Mouse (Mus musculus): ENCODE measurements at regions not wholly inside any gene's neighbourhood (a gene's known extent, or its start where the extent isn't known, plus 50 kb on each side); places are given as distances from the start of the nearest gene placed in this dataset.

DNA sequence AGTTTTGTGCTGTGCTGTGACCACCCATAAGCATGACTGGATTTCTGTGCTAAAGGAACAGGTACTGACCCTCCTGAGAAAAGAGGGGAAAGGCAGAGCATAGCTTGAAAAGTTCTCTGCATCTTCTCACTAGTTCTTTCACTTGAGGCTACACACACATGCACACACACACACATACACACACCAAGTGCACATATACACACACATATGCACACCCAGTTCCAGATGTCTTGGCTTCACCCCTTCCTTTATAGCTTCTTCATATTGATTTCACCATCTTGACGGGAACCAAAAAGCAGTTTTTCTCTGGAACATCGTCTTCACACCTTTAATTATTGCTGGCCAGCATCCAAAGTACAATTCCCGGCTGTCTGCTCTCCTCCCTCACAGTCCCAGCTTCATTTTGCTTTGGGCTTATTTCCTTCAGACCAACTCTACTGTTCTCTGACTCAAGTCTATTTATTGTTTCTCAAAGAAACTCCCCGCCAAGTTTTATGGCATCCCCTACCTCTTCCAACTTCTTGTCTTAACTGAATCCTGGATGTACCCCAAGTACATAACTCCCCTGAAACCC lies 160.2 kb upstream of the Ptgfr start:
- H3K9me3 ChIP-seq (replicated peaks), result no peaks in the 10 kb centered on the region
- no peaks in the 10 kb centered on the region for H3K4me1 ChIP-seq
- 47% methylated on average over 4 of the region's 4 CpGs for WGBS
- no peaks in the 10 kb centered on the region for H3K36me3 ChIP-seq
- ATAC-seq (ENCODE audit: insufficient number of reproducible peaks, low FRiP score, low TSS enrichment, low read depth), result no peak
- H3K4me3 ChIP-seq (replicated peaks), result no peak overlapping the region
- no peak overlapping the region for H3K9ac ChIP-seq
- no peak overlapping the region for H3K27ac ChIP-seq (replicated peaks)
- H3K27me3 ChIP-seq, result no peaks in the 10 kb centered on the region
- no peak overlapping the region for H3K4me2 ChIP-seq (replicated peaks)

DNA sequence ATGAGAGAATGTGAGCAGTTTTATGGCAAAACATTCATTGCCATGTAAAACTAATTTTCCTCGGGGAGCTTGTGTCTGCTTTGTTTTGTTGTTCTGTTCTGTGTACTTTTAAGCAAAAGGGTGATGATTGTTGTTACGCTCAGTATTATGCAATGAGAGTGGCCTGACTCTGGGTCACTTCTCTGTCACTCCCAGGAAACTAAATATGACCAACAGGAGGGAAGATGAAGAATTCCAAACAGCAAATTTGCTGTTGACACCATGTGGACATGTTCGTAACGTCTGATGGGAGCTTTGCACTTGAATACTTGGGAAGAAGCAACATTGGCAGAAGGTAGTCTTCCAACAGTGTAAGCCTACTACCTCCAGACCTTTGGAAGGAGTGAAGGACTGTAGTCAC lies 159.7 kb upstream of the Ptgfr start:
- 77% methylated on average over 4 of the region's 4 CpGs for WGBS
- Histone ChIP-seq H3K4me2 (replicated peaks) (no peak overlapping the region), H3K36me3 (no peaks in the 10 kb centered on the region), H3K27ac (replicated peaks) (no peak overlapping the region), H3K27me3 (no peaks in the 10 kb centered on the region), H3K4me1 (no peaks in the 10 kb centered on the region), H3K9me3 (replicated peaks) (no peaks in the 10 kb centered on the region), H3K9ac (no peak overlapping the region), H3K4me3 (replicated peaks) (no peak overlapping the region)
- ATAC-seq (ENCODE audit: insufficient number of reproducible peaks, low FRiP score, low TSS enrichment, low read depth), result no peak

GRCm38 (mm10) chr3:151988221-151988620 lies 150.8 kb upstream of the Ptgfr start:
- Histone ChIP-seq H3K4me3 (replicated peaks) (no peak overlapping the region), H3K4me2 (replicated peaks) (no peak overlapping the region), H3K9me3 (replicated peaks) (no peaks in the 10 kb centered on the region), H3K27ac (replicated peaks) (no peak overlapping the region), H3K9ac (no peak overlapping the region), H3K4me1 (no peaks in the 10 kb centered on the region), H3K27me3 (no peaks in the 10 kb centered on the region), H3K36me3 (no peaks in the 10 kb centered on the region)
- no peak for ATAC-seq (ENCODE audit: insufficient number of reproducible peaks, low FRiP score, low TSS enrichment, low read depth)
- WGBS, result 77% methylated on average over 1 of the region's 1 CpGs

GRCm38 (mm10) chr3:151978136-151978535 lies 140.7 kb upstream of the Ptgfr start:
- H3K9me3 ChIP-seq (replicated peaks), result no peaks in the 10 kb centered on the region
- H3K4me1 ChIP-seq, result no peaks in the 10 kb centered on the region
- no peaks in the 10 kb centered on the region for H3K27me3 ChIP-seq
- H3K36me3 ChIP-seq, result no peaks in the 10 kb centered on the region
- H3K4me3 ChIP-seq (replicated peaks), result no peak overlapping the region
- no peak overlapping the region for H3K27ac ChIP-seq (replicated peaks)
- H3K9ac ChIP-seq, result no peak overlapping the region
- ATAC-seq (ENCODE audit: insufficient number of reproducible peaks, low FRiP score, low TSS enrichment, low read depth), result no peak
- WGBS, result 40% methylated on average over 1 of the region's 1 CpGs
- no peak overlapping the region for H3K4me2 ChIP-seq (replicated peaks)

- WGBS, result 67% methylated on average over 4 of the region's 4 CpGs
These were observed 140.2 kb upstream of the Ptgfr start for GRCm38 (mm10) chr3:151977651-151978050.

DNA sequence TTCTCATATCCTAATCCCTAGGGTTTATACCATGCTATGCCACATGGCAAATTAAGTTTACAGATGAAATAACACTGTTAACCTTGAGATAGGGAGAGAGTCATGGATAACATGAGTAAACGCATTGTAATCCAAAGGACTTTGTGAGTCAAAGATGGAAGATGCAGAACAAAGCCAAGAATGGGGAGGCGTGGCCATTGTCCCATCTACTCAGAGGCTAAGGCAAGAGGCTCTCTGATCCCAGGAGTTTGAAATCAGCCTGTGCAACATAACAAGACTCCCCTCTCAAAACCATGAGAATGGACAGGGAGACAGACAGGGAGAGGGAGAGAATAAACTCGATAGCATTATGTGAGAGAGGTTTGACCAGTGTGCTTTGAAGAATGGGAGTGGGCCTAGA lies 112.4 kb upstream of the Ptgfr start:
- no peak overlapping the region for H3K4me3 ChIP-seq (replicated peaks)
- no peak overlapping the region for H3K9ac ChIP-seq
- no peaks in the 10 kb centered on the region for H3K36me3 ChIP-seq
- no peak overlapping the region for H3K4me2 ChIP-seq (replicated peaks)
- no peaks in the 10 kb centered on the region for H3K9me3 ChIP-seq (replicated peaks)
- 84% methylated on average over 3 of the region's 3 CpGs for WGBS
- H3K4me1 ChIP-seq, result peaks cover 3% of the 10 kb centered on the region; the same call in 1 of the 2 replicates
- no peak for ATAC-seq (ENCODE audit: insufficient number of reproducible peaks, low FRiP score, low TSS enrichment, low read depth)
- no peaks in the 10 kb centered on the region for H3K27me3 ChIP-seq
- no peak overlapping the region for H3K27ac ChIP-seq (replicated peaks)

More at GRCm38 (mm10) chr3:151977651-151978050, 140.2 kb upstream of the Ptgfr start:
- Histone ChIP-seq H3K27me3 (no peaks in the 10 kb centered on the region), H3K36me3 (no peaks in the 10 kb centered on the region), H3K4me3 (replicated peaks) (no peak overlapping the region), H3K27ac (replicated peaks) (no peak overlapping the region), H3K9ac (no peak overlapping the region), H3K4me2 (replicated peaks) (no peak overlapping the region), H3K4me1 (no peaks in the 10 kb centered on the region), H3K9me3 (replicated peaks) (no peaks in the 10 kb centered on the region)
- no peak for ATAC-seq (ENCODE audit: insufficient number of reproducible peaks, low FRiP score, low TSS enrichment, low read depth)

DNA sequence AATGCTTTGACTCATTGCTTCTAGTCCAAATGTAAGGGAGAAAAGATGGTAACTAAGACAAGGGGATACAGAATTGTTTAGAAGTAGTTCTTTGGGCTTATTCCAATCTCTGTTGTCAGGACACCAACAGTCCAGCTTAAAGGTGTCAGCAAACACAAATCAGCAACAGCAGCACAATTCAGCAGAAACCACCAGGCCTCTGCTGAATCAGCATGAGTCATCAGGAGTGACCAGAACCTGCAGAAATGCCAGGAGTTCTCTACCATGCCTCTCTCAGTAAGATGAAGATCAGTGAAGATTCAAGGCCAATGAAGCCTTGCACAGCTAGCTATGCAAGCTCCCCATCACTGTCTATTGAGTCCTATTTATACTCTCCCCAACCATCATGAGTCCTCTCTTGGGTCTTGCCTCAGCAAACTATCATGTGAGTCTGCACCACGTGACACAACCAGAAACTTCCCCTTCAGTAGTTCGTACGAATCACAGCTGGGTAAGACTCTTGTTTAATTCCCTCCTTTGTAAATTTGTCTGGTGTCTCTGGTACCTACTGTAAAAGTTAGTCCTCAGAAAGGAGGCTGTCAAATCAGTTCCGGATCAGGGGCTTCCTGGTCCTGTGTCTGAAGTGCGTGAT lies 110.7 kb upstream of the Ptgfr start:
- ATAC-seq (ENCODE audit: insufficient number of reproducible peaks, low FRiP score, low TSS enrichment, low read depth), result no peak
- H3K9me3 ChIP-seq (replicated peaks), result no peaks in the 10 kb centered on the region
- no peak overlapping the region for H3K27ac ChIP-seq (replicated peaks)
- peaks cover 3% of the 10 kb centered on the region; the same call in 1 of the 2 replicates for H3K4me1 ChIP-seq
- no peak overlapping the region for H3K4me2 ChIP-seq (replicated peaks)
- H3K27me3 ChIP-seq, result no peaks in the 10 kb centered on the region
- no peak overlapping the region for H3K9ac ChIP-seq
- no peaks in the 10 kb centered on the region for H3K36me3 ChIP-seq
- WGBS, result 88% methylated on average over 5 of the region's 5 CpGs
- no peak overlapping the region for H3K4me3 ChIP-seq (replicated peaks)

GRCm38 (mm10) chr3:151945916-151946315 lies 108.5 kb upstream of the Ptgfr start:
- Histone ChIP-seq H3K9me3 (replicated peaks) (no peaks in the 10 kb centered on the region), H3K9ac (no peak overlapping the region), H3K4me3 (replicated peaks) (no peak overlapping the region), H3K36me3 (no peaks in the 10 kb centered on the region), H3K4me2 (replicated peaks) (no peak overlapping the region), H3K4me1 (peaks cover 3% of the 10 kb centered on the region; the same call in 1 of the 2 replicates), H3K27me3 (no peaks in the 10 kb centered on the region), H3K27ac (replicated peaks) (peak overlapping the region; percentile 72)
- ATAC-seq (ENCODE audit: insufficient number of reproducible peaks, low FRiP score, low TSS enrichment, low read depth), result peak; percentile 72; the same call in 1 of the 2 replicates
- WGBS, result 59% methylated on average over 3 of the region's 3 CpGs

DNA sequence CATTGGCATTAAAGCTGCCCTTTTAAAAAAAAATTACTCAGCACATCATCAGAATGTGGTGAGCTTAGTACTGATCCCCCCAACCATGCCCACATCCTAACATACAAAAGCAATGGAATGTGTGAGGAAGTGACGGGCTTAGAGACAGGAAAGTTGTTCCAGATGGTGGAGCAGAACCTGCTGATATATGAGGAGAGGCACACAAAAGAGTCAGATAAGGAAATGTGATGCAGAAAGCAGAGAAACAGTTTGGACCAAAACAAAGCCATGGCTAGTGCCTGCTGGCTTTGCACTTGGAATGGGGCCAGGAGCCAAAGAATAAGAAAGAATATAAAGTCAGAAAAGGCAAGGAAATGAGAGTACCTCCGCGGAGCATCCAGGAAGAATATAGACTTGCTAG lies 106.1 kb upstream of the Ptgfr start:
- H3K4me1 ChIP-seq, result peaks cover 3% of the 10 kb centered on the region; the same call in 1 of the 2 replicates
- H3K27me3 ChIP-seq, result no peaks in the 10 kb centered on the region
- no peaks in the 10 kb centered on the region for H3K36me3 ChIP-seq
- H3K9ac ChIP-seq, result no peak overlapping the region
- 51% methylated on average over 3 of the region's 3 CpGs for WGBS
- no peak for ATAC-seq (ENCODE audit: insufficient number of reproducible peaks, low FRiP score, low TSS enrichment, low read depth)
- no peak overlapping the region for H3K4me2 ChIP-seq (replicated peaks)
- no peaks in the 10 kb centered on the region for H3K9me3 ChIP-seq (replicated peaks)
- no peak overlapping the region for H3K4me3 ChIP-seq (replicated peaks)
- no peak overlapping the region for H3K27ac ChIP-seq (replicated peaks)

DNA sequence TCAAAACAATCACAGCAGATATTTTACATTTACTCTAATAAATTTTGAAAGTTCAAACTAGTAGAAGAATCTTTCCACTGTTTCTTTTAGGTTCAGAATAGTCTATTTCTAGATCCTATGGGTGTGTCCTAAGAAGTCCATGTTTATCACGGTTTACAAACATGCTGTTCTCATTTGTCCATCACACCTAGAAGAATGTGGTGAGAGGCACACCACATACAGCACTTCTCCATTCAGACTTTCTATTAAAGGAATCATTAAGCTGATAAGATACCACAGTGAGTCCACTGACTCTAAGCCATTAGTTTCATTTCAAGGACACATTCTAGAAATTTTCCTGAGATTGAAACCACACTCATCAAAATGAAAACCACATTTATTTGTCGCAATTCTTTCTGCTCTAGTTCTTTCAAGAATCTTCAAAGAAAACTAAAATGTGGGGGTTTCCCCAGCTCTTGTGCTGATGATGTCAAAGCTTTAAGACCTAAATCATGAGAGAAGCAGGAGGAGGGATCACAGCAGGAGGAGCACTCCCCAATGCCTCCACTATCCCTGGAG lies 101.1 kb upstream of the Ptgfr start:
- no peak overlapping the region for H3K9ac ChIP-seq
- no peak overlapping the region for H3K4me3 ChIP-seq (replicated peaks)
- no peaks in the 10 kb centered on the region for H3K4me1 ChIP-seq
- no peak for ATAC-seq (ENCODE audit: insufficient number of reproducible peaks, low FRiP score, low TSS enrichment, low read depth)
- H3K4me2 ChIP-seq (replicated peaks), result no peak overlapping the region
- WGBS, result 33% methylated on average over 2 of the region's 2 CpGs
- H3K27me3 ChIP-seq, result no peaks in the 10 kb centered on the region
- no peak overlapping the region for H3K27ac ChIP-seq (replicated peaks)
- H3K36me3 ChIP-seq, result no peaks in the 10 kb centered on the region
- H3K9me3 ChIP-seq (replicated peaks), result no peaks in the 10 kb centered on the region

DNA sequence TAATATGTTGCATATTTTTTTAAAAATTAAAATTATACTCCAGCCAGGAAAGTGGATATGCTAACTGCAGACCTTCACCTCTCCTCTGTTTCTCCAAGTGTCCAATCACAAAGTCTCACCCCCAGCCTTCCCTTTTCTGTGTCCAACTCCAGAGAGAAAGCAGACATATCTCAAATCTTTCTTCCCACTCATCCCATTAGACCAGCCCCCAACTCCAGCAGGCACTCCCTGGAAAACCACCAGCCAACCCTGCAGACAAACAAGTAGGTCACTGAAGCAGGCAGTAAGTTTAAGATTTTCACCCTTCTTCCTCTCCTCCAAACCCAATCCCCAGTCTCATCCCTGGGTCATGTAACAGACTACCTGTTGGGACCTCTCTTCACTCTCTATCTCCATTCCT lies 94.2 kb upstream of the Ptgfr start:
- Histone ChIP-seq H3K4me1 (no peaks in the 10 kb centered on the region), H3K4me2 (replicated peaks) (no peak overlapping the region), H3K9ac (no peak overlapping the region), H3K9me3 (replicated peaks) (no peaks in the 10 kb centered on the region), H3K36me3 (no peaks in the 10 kb centered on the region), H3K4me3 (replicated peaks) (no peak overlapping the region), H3K27ac (replicated peaks) (no peak overlapping the region), H3K27me3 (no peaks in the 10 kb centered on the region)
- ATAC-seq (ENCODE audit: insufficient number of reproducible peaks, low FRiP score, low TSS enrichment, low read depth), result no peak

- no peak overlapping the region for H3K4me2 ChIP-seq (replicated peaks)
- ATAC-seq (ENCODE audit: insufficient number of reproducible peaks, low FRiP score, low TSS enrichment, low read depth), result no peak
- H3K4me3 ChIP-seq (replicated peaks), result no peak overlapping the region
- H3K36me3 ChIP-seq, result no peaks in the 10 kb centered on the region
- no peak overlapping the region for H3K9ac ChIP-seq
- 41% methylated on average over 3 of the region's 3 CpGs for WGBS
- no peaks in the 10 kb centered on the region for H3K4me1 ChIP-seq
- no peak overlapping the region for H3K27ac ChIP-seq (replicated peaks)
- H3K27me3 ChIP-seq, result no peaks in the 10 kb centered on the region
- no peaks in the 10 kb centered on the region for H3K9me3 ChIP-seq (replicated peaks)
These were observed 93.7 kb upstream of the Ptgfr start for GRCm38 (mm10) chr3:151931096-151931495.

Measured in embryonic facial prominence, embryonic 15.5 days (tissue).